18 mouse cellular contexts compared by ENCODE assay signal in genomic region chr11:101483804-101484203, GRCm38 (mm10). TPM values are rescaled to one million over a fixed set of nuclear protein-coding genes. Genes with fewer than 3 reads are reported as not detected.
DNase-seq lines count a peak whose midpoint lies in the region; ATAC-seq lines count a peak whose summit lies in the region.
"Had no signal": no experiment of that assay in that cellular context is flagged by ENCODE, and none has a peak within 500 bp of the region (broad histone marks: within the 10 kb centered on the region; RNA-seq: fewer than 3 reads in every experiment).

No protein-coding gene starts in this region.

- intact Hi-C loops in heart, postnatal 25 days (cut with DNase I), result no loop called here

- DNase-seq in heart, embryonic 10.5 days (ENCODE audit: low spot score), result no peak
- no peak for DNase-seq in heart, postnatal 25 days (ENCODE audit: low spot score)
- no peak for DNase-seq in midbrain, embryonic 11.5 days (ENCODE audit: low spot score, missing footprints)
- DNase-seq in hindbrain, embryonic 14.5 days (ENCODE audit: low spot score), result no peak
- no peak for DNase-seq in ovary, postnatal 14 days (ENCODE audit: low spot score)
- no peak for DNase-seq in frontal cortex, postnatal 25 days (ENCODE audit: low spot score in 2 of 2)
- DNase-seq: adrenal gland, postnatal 14 days; cerebellum, postnatal 25 days; gastrocnemius, postnatal 25 days; kidney, adult 2 months; lung, embryonic 14.5 days; thymus, adult 18-20 months had no signal

- no peaks in the 10 kb centered on the region for H3K9me3 ChIP-seq in heart, embryonic 10.5 days
- H3K9me3 ChIP-seq in midbrain, embryonic 12.5 days, result no peaks in the 10 kb centered on the region
- H3K9me3 ChIP-seq in midbrain, embryonic 11.5 days (ENCODE audit: control insufficient read depth, low read length), result no peaks in the 10 kb centered on the region
- H3K9me3 ChIP-seq in hindbrain, embryonic 14.5 days (ENCODE audit: control insufficient read depth, low read length), result no peaks in the 10 kb centered on the region
- no peaks in the 10 kb centered on the region for H3K9me3 ChIP-seq in neural tube, embryonic 13.5 days
- H3K9me3 ChIP-seq: embryonic facial prominence, embryonic 12.5 days; G1E; heart, embryonic 15.5 days; limb, embryonic 10.5 days had no signal

- no peak for ATAC-seq in midbrain, embryonic 12.5 days (ENCODE audit: low FRiP score, low read depth)
- no peak for ATAC-seq in midbrain, embryonic 11.5 days (ENCODE audit: low FRiP score)
- no peak for ATAC-seq in hindbrain, embryonic 14.5 days (ENCODE audit: low FRiP score)
- ATAC-seq in neural tube, embryonic 13.5 days (ENCODE audit: low read depth), result no peak

- H3K27ac ChIP-seq in heart, embryonic 10.5 days, result 0 out of 2 replicates have a peak overlapping the region, but pooled peaks have one; percentile 56
- peak overlapping the region; percentile 82 for H3K27ac ChIP-seq in midbrain, embryonic 12.5 days (replicated peaks)
- no peak overlapping the region; the same call in 1 of the 2 replicates for H3K27ac ChIP-seq in midbrain, embryonic 11.5 days (ENCODE audit: low read depth, low read length)
- peak overlapping the region; percentile 43; the same call in 1 of the 2 replicates for H3K27ac ChIP-seq in hindbrain, embryonic 14.5 days
- peak overlapping the region; percentile 59 for H3K27ac ChIP-seq in neural tube, embryonic 13.5 days (replicated peaks)
- H3K27ac ChIP-seq: embryonic facial prominence, embryonic 12.5 days; heart, embryonic 15.5 days; limb, embryonic 10.5 days had no signal

- peaks cover 20% of the 10 kb centered on the region for H3K36me3 ChIP-seq in heart, embryonic 10.5 days
- peaks cover 10% of the 10 kb centered on the region; the same call in 1 of the 2 replicates for H3K36me3 ChIP-seq in midbrain, embryonic 12.5 days
- 0 out of 2 replicates have a peak, but pooled peaks cover 2% of the 10 kb centered on the region for H3K36me3 ChIP-seq in midbrain, embryonic 11.5 days (ENCODE audit: control insufficient read depth, insufficient read depth, low read length)
- H3K36me3 ChIP-seq in hindbrain, embryonic 14.5 days (replicated peaks; ENCODE audit: control insufficient read depth, insufficient read depth), result 0 out of 2 replicates have a peak, but pooled peaks cover 5% of the 10 kb centered on the region
- H3K36me3 ChIP-seq in neural tube, embryonic 13.5 days, result no peaks in the 10 kb centered on the region

- H3K4me3 ChIP-seq in heart, embryonic 10.5 days, result no peak overlapping the region
- H3K4me3 ChIP-seq in midbrain, embryonic 12.5 days, result no peak overlapping the region
- no peak overlapping the region for H3K4me3 ChIP-seq in midbrain, embryonic 11.5 days (ENCODE audit: low read depth, low read length)
- no peak overlapping the region for H3K4me3 ChIP-seq in hindbrain, embryonic 14.5 days (replicated peaks; ENCODE audit: low read length)
- H3K4me3 ChIP-seq in neural tube, embryonic 13.5 days, result no peak overlapping the region
- H3K4me3 ChIP-seq: embryonic facial prominence, embryonic 12.5 days; heart, embryonic 15.5 days; limb, embryonic 10.5 days had no signal

- H3K27me3 ChIP-seq in heart, embryonic 10.5 days (ENCODE audit: insufficient read depth, poor library complexity, severe bottlenecking), result no peaks in the 10 kb centered on the region
- H3K27me3 ChIP-seq in midbrain, embryonic 12.5 days, result no peaks in the 10 kb centered on the region
- no peaks in the 10 kb centered on the region for H3K27me3 ChIP-seq in midbrain, embryonic 11.5 days (ENCODE audit: control insufficient read depth, insufficient read depth, low read length)
- no peaks in the 10 kb centered on the region for H3K27me3 ChIP-seq in hindbrain, embryonic 14.5 days (ENCODE audit: control insufficient read depth, insufficient read depth, low read length)
- no peaks in the 10 kb centered on the region for H3K27me3 ChIP-seq in neural tube, embryonic 13.5 days
- H3K27me3 ChIP-seq: heart, embryonic 15.5 days had no signal

- no peak overlapping the region for H3K9ac ChIP-seq in midbrain, embryonic 12.5 days (replicated peaks)
- H3K9ac ChIP-seq in midbrain, embryonic 11.5 days (ENCODE audit: low read length), result no peak overlapping the region
- no peak overlapping the region for H3K9ac ChIP-seq in hindbrain, embryonic 14.5 days
- no peak overlapping the region for H3K9ac ChIP-seq in neural tube, embryonic 13.5 days
- H3K9ac ChIP-seq: embryonic facial prominence, embryonic 12.5 days; heart, embryonic 15.5 days; lung, embryonic 14.5 days had no signal

- 42% methylated on average over 3 of the region's 3 CpGs for WGBS in heart, embryonic 10.5 days
- WGBS in midbrain, embryonic 12.5 days, result 33% methylated on average over 3 of the region's 3 CpGs
- 31% methylated on average over 3 of the region's 3 CpGs for WGBS in midbrain, embryonic 11.5 days
- WGBS in hindbrain, embryonic 14.5 days, result 15% methylated on average over 3 of the region's 3 CpGs
- WGBS in neural tube, embryonic 13.5 days, result 10% methylated on average over 3 of the region's 3 CpGs

- H3K4me2 ChIP-seq in midbrain, embryonic 12.5 days (replicated peaks), result no peak overlapping the region
- H3K4me2 ChIP-seq in midbrain, embryonic 11.5 days, result no peak overlapping the region
- no peak overlapping the region for H3K4me2 ChIP-seq in hindbrain, embryonic 14.5 days (replicated peaks)
- no peak overlapping the region for H3K4me2 ChIP-seq in neural tube, embryonic 13.5 days
- H3K4me2 ChIP-seq: embryonic facial prominence, embryonic 12.5 days; heart, embryonic 15.5 days; lung, embryonic 14.5 days had no signal

- peaks cover 55% of the 10 kb centered on the region for H3K4me1 ChIP-seq in heart, embryonic 10.5 days
- peaks cover 42% of the 10 kb centered on the region for H3K4me1 ChIP-seq in midbrain, embryonic 12.5 days
- H3K4me1 ChIP-seq in midbrain, embryonic 11.5 days (ENCODE audit: control insufficient read depth, insufficient read depth, low read length), result peaks cover 22% of the 10 kb centered on the region
- peaks cover 13% of the 10 kb centered on the region; the same call in 1 of the 2 replicates for H3K4me1 ChIP-seq in hindbrain, embryonic 14.5 days (replicated peaks; ENCODE audit: control insufficient read depth, insufficient read depth, low read length)
- peaks cover 27% of the 10 kb centered on the region for H3K4me1 ChIP-seq in neural tube, embryonic 13.5 days (replicated peaks)

RNA-seq across cellular contexts. Expression of gene Vat1, which starts 17.8 kb away (rescaled TPM):
- 33.1 and 41.1 TPM in 2 replicates for polyA plus RNA-seq in heart, embryonic 10.5 days (2016; fragmentation: Nextera tagmentation; extraction: Ambion mirVana)
- total RNA-seq in heart, postnatal 25 days (2021), result 10 to 100 TPM; 21.6 to 25.5 TPM
- 69.3 and 73.0 TPM in 2 replicates for polyA plus RNA-seq in midbrain, embryonic 12.5 days (2016; fragmentation: Nextera tagmentation; extraction: Ambion mirVana)
- polyA plus RNA-seq in midbrain, embryonic 11.5 days (2014; fragmentation: Nextera tagmentation; extraction: Ambion mirVana), result 43.5 and 47.6 TPM in 2 replicates
- 99.9 and 117 TPM in 2 replicates for polyA plus RNA-seq in hindbrain, embryonic 14.5 days (2014; fragmentation: Nextera tagmentation; extraction: Ambion mirVana)
- 72.6 and 75.8 TPM in 2 replicates for polyA plus RNA-seq in neural tube, embryonic 13.5 days (2015; fragmentation: Nextera tagmentation; extraction: Ambion mirVana)

RNA-seq across cellular contexts. Expression of gene Rnd2, which starts 19.0 kb away (rescaled TPM):
- 34.2 and 42.7 TPM in 2 replicates for polyA plus RNA-seq in heart, embryonic 10.5 days (2016; fragmentation: Nextera tagmentation; extraction: Ambion mirVana)
- 1 to 10 TPM; 5.7 to 6.2 TPM for total RNA-seq in heart, postnatal 25 days (2021)
- polyA plus RNA-seq in midbrain, embryonic 12.5 days (2016; fragmentation: Nextera tagmentation; extraction: Ambion mirVana), result 89.5 and 92.3 TPM in 2 replicates
- 35.5 and 37.5 TPM in 2 replicates for polyA plus RNA-seq in midbrain, embryonic 11.5 days (2014; fragmentation: Nextera tagmentation; extraction: Ambion mirVana)
- polyA plus RNA-seq in hindbrain, embryonic 14.5 days (2014; fragmentation: Nextera tagmentation; extraction: Ambion mirVana), result 51.0 and 52.5 TPM in 2 replicates
- polyA plus RNA-seq in neural tube, embryonic 13.5 days (2015; fragmentation: Nextera tagmentation; extraction: Ambion mirVana), result 80.5 and 83.0 TPM in 2 replicates

RNA-seq across cellular contexts. Expression of gene Ifi35, which starts 35.6 kb away (rescaled TPM):
- polyA plus RNA-seq in heart, embryonic 10.5 days (2016; fragmentation: Nextera tagmentation; extraction: Ambion mirVana), result 9.4 and 9.8 TPM in 2 replicates
- total RNA-seq in heart, postnatal 25 days (2021), result 10 to 100 TPM; 12.0 to 13.7 TPM
- 3.0 and 3.9 TPM in 2 replicates for polyA plus RNA-seq in midbrain, embryonic 12.5 days (2016; fragmentation: Nextera tagmentation; extraction: Ambion mirVana)
- 2.7 and 4.1 TPM in 2 replicates for polyA plus RNA-seq in midbrain, embryonic 11.5 days (2014; fragmentation: Nextera tagmentation; extraction: Ambion mirVana)
- 2.6 and 5.4 TPM in 2 replicates for polyA plus RNA-seq in hindbrain, embryonic 14.5 days (2014; fragmentation: Nextera tagmentation; extraction: Ambion mirVana)
- 3.6 and 3.8 TPM in 2 replicates for polyA plus RNA-seq in neural tube, embryonic 13.5 days (2015; fragmentation: Nextera tagmentation; extraction: Ambion mirVana)

RNA-seq across cellular contexts. Expression of gene Rpl27, which starts 41.7 kb away (rescaled TPM):
- 311 and 360 TPM in 2 replicates for polyA plus RNA-seq in heart, embryonic 10.5 days (2016; fragmentation: Nextera tagmentation; extraction: Ambion mirVana)
- 10 to 100 TPM; 46.7 to 56.2 TPM for total RNA-seq in heart, postnatal 25 days (2021)
- 310 and 319 TPM in 2 replicates for polyA plus RNA-seq in midbrain, embryonic 12.5 days (2016; fragmentation: Nextera tagmentation; extraction: Ambion mirVana)
- polyA plus RNA-seq in midbrain, embryonic 11.5 days (2014; fragmentation: Nextera tagmentation; extraction: Ambion mirVana), result 385 and 399 TPM in 2 replicates
- polyA plus RNA-seq in hindbrain, embryonic 14.5 days (2014; fragmentation: Nextera tagmentation; extraction: Ambion mirVana), result 248 and 297 TPM in 2 replicates
- 303 and 315 TPM in 2 replicates for polyA plus RNA-seq in neural tube, embryonic 13.5 days (2015; fragmentation: Nextera tagmentation; extraction: Ambion mirVana)

RNA-seq across cellular contexts. Expression of gene Ptges3l, which starts 58.7 kb away (rescaled TPM):
- polyA plus RNA-seq in heart, embryonic 10.5 days (2016; fragmentation: Nextera tagmentation; extraction: Ambion mirVana), result 57.6 and 95.1 TPM in 2 replicates
- total RNA-seq in heart, postnatal 25 days (2021), result 10 to 100 TPM; 69.0 to 80.2 TPM
- 2.3 and 3.1 TPM in 2 replicates for polyA plus RNA-seq in midbrain, embryonic 12.5 days (2016; fragmentation: Nextera tagmentation; extraction: Ambion mirVana)
- 1.7 and 2.4 TPM in 2 replicates for polyA plus RNA-seq in midbrain, embryonic 11.5 days (2014; fragmentation: Nextera tagmentation; extraction: Ambion mirVana)
- 1.9 and 2.2 TPM in 2 replicates for polyA plus RNA-seq in hindbrain, embryonic 14.5 days (2014; fragmentation: Nextera tagmentation; extraction: Ambion mirVana)
- polyA plus RNA-seq in neural tube, embryonic 13.5 days (2015; fragmentation: Nextera tagmentation; extraction: Ambion mirVana), result 3.3 and 4.3 TPM in 2 replicates
